Mouse (Mus musculus) layer of hippocampus, postnatal 10 days (tissue): ENCODE measurements around the gene Gm10638. TPM values are rescaled to one million over a fixed set of nuclear protein-coding genes. Genes with fewer than 3 reads are reported as not detected.

Experiments used
- DNase-seq, 2 experiments: peaks; one replicate each; pipeline ENCODE4 v3.0.0; 2021; ENCODE audit warnings: low spot score in 2 of 2
- long read RNA-seq: library from polyadenylated mRNA; stranded (forward); transcript quantifications from one replicate; pipeline ENCODE4 v2.0.0, GENCODE M21; 2023
- total RNA-seq, 2 experiments: library from RNA; stranded (reverse); gene quantifications; 2 replicates each; pipeline ENCODE4 v1.2.3; 2021

Gm10638 gene
- 1 to 10 TPM; 3.2 to 4.5 TPM for total RNA-seq
- long read RNA-seq, transcript Gm10638-201 (1 exons, 905 nt): major isoform, 9 of 9 reads
- long read RNA-seq, partial matches to known transcripts: 0 of 9 reads
- long read RNA-seq, other reads (novel, unspliced or antisense): 0 of 9 reads

DNA sequence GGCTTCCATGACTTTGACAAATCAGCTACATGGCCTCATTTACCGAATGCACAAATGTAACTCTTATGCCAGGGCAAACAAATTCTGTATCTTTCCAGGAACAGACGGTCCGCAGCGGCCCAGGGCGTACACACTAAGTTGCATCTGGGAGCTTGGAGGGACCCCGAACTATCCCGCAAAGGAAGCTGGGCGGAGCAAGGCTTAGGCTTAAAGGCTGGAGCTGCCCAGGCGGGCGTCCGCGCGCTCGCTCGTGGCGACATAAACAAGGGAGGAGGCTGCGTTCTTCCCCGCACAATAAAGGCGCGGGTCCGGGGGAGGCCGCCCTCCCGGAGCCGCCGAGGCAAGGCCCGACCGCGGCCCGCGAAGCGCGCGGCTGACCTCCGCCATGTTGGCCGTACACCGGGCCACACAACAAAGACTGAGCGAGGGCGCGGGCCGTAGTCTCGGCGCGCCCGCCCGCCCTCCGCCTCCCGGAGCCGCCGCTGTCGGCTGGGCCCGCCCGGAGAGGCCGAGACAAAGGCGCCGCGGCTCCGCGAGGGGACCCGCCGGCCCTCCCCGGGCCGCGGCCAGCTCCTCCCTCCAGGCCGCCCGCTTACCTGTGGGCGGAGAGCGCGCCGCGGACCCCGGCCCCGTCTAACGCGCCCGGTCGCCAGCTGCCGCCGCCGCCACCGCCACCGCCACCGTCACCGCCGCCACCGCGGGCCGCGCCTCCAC is at the start of gene Gm10638, which contains the start of gene Siah1a:
TSS of gene Gm10638 (plus strand) at position 479 of the 714 bp plus-strand sequence.
TSS of gene Siah1a (minus strand) at position 714 of the 714 bp plus-strand sequence.
- DNase-seq: peak; percentile 56 to 70

- no peak for DNase-seq
Observed at GRCm38 (mm10) chr8:86695703-86696102, 49.8 kb upstream of the Gm10638 start.

DNA sequence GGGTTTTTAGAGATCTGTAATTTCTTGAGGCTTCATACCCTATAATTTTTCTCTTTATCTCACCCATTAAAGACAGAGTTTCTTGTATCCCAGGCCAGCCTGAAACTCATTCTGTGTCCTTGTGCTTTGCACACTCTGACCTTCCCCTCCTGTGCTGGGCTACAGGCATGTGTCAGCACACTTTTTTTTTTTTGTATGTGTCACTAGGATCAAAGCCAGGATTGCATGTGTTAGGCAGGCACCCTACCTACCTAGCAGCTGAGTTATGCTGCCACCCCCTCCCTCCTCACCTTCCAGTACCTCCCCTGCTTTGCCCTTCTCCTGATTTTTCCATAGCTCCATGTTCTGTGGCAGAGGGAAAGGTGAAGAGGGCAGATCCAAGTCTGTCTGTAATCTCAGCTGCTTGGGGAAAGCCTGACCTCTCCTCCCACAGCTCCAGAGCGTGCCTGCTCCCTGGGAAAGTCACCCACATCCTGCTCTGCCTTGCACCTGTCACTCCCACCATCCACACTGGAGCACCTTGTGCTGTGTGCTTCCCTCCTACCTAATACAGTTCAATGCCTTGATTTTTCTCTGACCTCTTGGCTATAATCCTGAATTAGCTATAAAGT is 46.6 kb upstream of the Gm10638 start:
- no peak for DNase-seq

DNA sequence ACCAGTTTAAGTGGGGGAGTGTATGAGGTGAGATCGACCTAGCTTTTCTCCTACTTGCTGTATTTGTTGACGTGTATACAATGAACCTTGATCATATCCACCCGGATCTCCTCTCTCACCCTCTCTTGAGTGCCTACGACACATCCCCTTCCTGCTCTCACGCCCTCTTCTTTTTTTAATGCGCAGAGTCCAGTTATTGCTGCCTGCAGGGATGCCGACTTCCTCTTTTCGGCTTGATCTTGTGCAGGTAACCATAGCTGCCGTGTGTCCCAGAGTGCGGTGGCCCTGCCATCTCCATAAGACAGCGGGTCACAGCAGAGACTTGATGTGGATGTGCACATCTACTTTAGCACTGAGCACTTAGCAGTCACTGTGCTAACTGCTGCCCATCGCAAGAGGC is 46.0 kb upstream of the Gm10638 start:
- DNase-seq: no peak

DNA sequence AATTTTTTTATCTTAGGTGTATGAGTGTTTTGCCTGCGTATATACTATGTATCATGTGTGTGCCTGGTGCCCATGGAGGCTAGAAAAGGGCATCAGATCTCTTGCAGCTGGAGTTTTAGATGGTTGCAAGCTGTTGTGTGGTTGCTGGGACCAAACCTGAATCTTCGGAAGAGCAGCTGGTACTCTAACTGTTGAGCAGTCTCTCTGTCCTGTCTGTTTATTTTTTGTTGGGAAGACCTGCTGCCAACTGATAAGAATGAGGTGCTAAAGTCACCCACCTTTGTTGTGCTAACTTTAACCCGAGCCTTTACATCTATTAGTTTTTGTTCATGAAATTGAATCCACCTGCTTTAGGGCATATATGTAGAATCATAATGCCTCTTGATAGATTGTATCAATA is 43.0 kb upstream of the Gm10638 start:
- DNase-seq: no peak

DNA sequence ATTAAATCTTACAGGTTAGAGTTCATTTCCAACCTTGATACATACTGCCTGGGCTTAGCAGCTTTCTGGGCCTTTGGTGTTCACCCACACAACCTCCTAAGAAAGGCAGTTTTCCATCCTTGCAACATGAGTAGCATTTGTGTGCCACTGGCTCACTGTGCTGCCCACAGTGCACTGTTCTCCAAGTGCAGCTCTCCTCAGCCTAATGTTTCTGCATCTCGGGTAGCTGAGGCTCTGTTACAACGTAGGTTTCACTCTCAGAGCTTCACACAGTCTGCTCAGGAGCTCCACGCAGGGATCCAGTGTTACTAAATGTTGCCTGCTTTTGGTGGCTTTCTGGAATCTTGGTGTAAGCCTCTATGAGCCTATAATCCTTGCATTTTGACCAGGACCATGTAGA is 40.2 kb upstream of the Gm10638 start:
- no peak for DNase-seq

- DNase-seq: no peak
Observed at GRCm38 (mm10) chr8:86706756-86707155, 38.7 kb upstream of the Gm10638 start.

- no peak for DNase-seq
Observed at GRCm38 (mm10) chr8:86707873-86708272, 37.6 kb upstream of the Gm10638 start.

GRCm38 (mm10) chr8:86712594-86712993 is 32.9 kb upstream of the Gm10638 start:
- no peak for DNase-seq

GRCm38 (mm10) chr8:86713407-86714188 is 31.9 kb upstream of the Gm10638 start:
- DNase-seq: peak; percentile 61 to 66

DNA sequence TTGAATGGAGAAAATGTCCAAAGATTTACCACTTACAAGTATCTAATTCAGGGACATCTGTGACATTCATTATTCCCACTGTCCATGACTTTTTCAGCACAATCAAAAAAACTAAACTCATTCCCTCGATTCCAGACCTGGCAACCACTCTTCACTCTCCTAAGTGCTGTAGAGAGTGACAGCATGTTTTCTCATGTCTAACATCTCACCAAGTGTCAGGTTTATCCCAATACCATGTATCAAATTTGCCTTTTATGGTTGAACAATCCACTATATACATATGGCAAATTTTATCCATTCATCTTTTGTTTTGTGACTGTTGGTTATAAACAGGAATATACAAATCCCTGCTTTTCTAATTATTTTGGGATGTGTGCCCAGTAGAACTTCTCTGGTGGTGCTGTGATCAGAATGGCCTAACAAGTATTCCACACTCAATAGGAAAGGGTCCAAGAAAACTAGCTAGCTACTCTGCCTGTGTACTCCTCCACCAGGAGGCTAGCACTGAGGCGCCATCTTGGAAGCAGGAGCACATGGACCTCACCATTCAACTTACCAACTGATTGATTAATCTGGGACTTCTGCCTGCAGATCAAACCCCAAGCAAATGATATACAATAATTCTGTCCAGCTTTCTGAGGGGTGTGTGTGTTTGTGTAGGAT is 27.0 kb upstream of the Gm10638 start:
- no peak for DNase-seq

GRCm38 (mm10) chr8:86719368-86719767 is 26.1 kb upstream of the Gm10638 start:
- DNase-seq: no peak

GRCm38 (mm10) chr8:86720756-86721459 is 24.6 kb upstream of the Gm10638 start:
- no peak for DNase-seq

DNA sequence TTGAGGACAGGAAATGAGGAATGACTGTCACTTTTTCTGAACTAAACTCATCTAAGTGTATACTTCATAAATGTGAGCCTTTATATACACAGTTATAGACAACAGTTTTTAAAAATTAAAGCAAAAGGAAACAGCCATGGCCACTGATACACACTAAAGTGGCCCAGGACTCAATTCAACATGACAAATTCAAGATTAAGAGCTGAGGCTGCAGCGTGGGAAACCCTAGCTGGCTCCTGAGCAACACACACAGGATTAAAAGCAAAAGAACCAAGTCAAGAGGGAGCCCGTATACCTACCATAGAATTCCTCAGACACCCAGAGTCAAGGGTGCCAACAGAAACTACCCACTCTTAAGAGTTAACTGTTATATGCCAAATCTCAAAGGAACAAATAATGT is 24.0 kb upstream of the Gm10638 start:
- no peak for DNase-seq

DNA sequence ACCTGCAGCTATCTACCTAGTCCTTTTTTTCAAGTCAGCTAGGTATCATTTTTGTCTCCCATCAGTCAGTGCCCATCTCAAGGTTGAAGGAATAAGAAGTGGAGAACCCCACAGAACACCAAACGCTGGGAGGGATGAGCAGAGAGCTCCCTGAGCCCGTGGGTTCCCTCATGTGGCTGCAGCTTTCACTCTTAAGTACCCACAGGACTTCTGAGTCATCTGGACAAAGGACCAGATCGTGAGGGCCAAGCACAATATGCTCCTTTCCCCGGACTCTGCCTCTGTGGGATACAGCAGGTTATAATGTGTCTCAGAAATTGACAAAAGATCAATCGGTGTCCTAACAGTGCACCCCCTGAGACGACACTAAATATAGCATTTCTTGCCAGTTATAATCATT is 18.5 kb upstream of the Gm10638 start:
- DNase-seq: no peak

DNA sequence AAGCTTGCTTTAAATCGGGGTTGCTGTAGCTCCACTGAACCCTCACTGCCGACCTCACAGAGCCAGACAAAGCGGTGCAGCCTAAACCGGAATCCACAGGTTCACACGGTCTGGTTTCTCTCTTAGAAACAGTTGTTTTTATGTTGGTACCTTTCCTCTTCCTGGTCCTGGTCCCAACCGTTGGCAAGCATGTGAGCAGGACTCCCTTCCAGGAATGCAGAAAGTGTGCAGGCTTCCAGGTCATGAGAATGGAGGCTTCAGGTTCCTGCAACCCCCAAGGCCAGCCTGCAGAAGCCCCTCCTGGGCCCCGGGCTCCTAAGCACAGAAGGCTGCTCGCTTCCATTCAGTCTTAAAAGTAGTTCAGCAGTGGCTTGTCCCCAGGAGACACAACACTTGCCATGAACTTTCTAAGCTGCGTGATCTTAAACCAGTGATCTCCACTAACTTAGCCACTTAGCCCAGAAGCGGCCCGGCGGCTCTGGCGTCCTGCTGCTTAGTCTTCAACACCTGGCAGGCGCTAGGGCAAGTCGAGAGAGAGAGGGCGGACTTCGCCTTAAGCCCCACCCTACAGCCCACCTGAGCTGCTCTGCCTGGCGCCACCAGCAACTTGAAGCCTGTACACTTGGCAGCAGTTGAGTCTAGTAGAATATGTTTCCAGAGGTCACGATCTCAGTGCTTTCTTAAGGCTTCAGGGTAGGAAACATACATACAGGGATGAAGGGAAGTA is 17.1 kb upstream of the Gm10638 start:
- DNase-seq: no peak

GRCm38 (mm10) chr8:86730303-86730702 is 15.2 kb upstream of the Gm10638 start:
- no peak for DNase-seq

GRCm38 (mm10) chr8:86730860-86731259 is 14.6 kb upstream of the Gm10638 start:
- DNase-seq: no peak

DNA sequence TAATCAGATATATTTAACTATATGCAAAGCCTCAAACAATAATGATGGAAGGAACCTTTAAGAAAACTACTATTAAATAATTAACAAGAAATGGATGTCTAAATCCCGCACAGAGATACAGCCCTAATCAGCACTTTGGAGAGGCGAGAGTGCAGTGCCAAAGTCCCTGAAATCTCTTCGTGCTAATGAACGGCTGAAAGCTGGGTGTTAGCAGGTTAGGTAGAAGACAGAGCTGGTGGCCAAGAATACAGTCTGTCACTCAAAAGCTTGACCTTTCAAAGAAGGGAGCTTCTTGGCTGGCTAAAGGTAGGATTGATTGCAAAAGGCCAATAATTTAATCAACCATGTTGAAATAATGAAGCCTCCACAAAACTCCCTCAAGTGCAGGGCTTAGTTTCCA is 11.3 kb upstream of the Gm10638 start:
- no peak for DNase-seq

DNA sequence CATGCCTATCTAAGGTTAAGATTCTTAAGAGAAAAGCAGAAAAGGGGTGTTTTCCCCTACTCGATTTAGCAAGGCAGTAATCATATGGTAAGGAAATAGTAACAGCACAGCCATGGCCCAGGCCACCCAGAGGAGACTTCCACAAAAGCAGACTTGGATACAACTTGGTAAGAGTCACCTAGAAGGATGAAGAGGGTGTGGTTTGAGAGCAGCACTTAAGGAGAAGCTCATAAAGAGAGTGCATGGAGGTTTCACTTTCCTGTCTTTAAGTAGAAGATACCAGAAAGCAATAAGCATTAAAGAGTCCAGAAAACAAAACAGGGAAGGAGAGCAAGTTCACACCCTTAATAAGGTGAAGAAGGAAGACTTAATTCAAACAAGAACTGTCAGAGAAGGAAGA is 10.5 kb upstream of the Gm10638 start:
- no peak for DNase-seq
